Mouse (Mus musculus) cerebellum, adult 2 months (tissue): Measurements from ENCODE around the gene Napa. TPM values are rescaled to one million over a fixed set of nuclear protein-coding genes. Genes with fewer than 3 reads are reported as not detected.

Source experiments
- DNase-seq, 2 experiments: peaks; one replicate each; pipeline ENCODE4 v3.0.0; 2021
- H3K27ac ChIP-seq: fragments of 200-500 bp; 2 replicates; pipeline ENCODE4 v1.5.1; 2012; ENCODE audit warnings: low read length, control low read depth, inconsistent platforms; ENCODE audit not compliant: insufficient read depth
- H3K27me3 ChIP-seq: fragments of 200-500 bp; 2 replicates; pipeline ENCODE4 v1.6.1; 2012; ENCODE audit warnings: inconsistent platforms, mild to moderate bottlenecking, low read length, moderate library complexity; ENCODE audit not compliant: control insufficient read depth, insufficient read depth
- H3K4me1 ChIP-seq: fragments of 200-500 bp; 2 replicates; pipeline ENCODE4 v1.6.1; 2011; ENCODE audit warnings: low read length; ENCODE audit not compliant: control insufficient read depth, insufficient read depth
- H3K4me3 ChIP-seq: fragments of 200-500 bp; replicated peaks from 2 replicates; pipeline ENCODE3; 2011; ENCODE audit warnings: mild to moderate bottlenecking, low read depth, low read length, control low read depth; ENCODE audit not compliant: insufficient read depth
- CTCF ChIP-seq: fragments of 200-500 bp; IDR thresholded peaks from 2 replicates; pipeline ENCODE4 v1.5.1; 2011; ENCODE audit warnings: low read depth, mild to moderate bottlenecking, control low read depth, low read length, moderate library complexity, borderline replicate concordance; ENCODE audit not compliant: insufficient read depth
- POLR2A ChIP-seq: fragments of 200-500 bp; IDR thresholded peaks from 2 replicates; pipeline ENCODE4 v1.6.1; 2011; ENCODE audit warnings: low read length, control low read depth, borderline replicate concordance; ENCODE audit not compliant: insufficient read depth
- WGBS: fragments of 180-500 bp; shearing (Covaris S2); methylation state at CpG from one replicate; pipeline ENCODE4 v1.1.7; 2018; 5-methylcytosine and 5-hydroxymethylcytosine counted together
- polyA plus RNA-seq: library from polyadenylated mRNA; depleted of rRNA; stranded (reverse); fragments of >200 nt; gene quantifications from 2 replicates; pipeline ENCODE4 v1.2.3, GENCODE M21; 2012; rRNA removed

Napa gene
- polyA plus RNA-seq, result 447 and 471 TPM in 2 replicates

DNA sequence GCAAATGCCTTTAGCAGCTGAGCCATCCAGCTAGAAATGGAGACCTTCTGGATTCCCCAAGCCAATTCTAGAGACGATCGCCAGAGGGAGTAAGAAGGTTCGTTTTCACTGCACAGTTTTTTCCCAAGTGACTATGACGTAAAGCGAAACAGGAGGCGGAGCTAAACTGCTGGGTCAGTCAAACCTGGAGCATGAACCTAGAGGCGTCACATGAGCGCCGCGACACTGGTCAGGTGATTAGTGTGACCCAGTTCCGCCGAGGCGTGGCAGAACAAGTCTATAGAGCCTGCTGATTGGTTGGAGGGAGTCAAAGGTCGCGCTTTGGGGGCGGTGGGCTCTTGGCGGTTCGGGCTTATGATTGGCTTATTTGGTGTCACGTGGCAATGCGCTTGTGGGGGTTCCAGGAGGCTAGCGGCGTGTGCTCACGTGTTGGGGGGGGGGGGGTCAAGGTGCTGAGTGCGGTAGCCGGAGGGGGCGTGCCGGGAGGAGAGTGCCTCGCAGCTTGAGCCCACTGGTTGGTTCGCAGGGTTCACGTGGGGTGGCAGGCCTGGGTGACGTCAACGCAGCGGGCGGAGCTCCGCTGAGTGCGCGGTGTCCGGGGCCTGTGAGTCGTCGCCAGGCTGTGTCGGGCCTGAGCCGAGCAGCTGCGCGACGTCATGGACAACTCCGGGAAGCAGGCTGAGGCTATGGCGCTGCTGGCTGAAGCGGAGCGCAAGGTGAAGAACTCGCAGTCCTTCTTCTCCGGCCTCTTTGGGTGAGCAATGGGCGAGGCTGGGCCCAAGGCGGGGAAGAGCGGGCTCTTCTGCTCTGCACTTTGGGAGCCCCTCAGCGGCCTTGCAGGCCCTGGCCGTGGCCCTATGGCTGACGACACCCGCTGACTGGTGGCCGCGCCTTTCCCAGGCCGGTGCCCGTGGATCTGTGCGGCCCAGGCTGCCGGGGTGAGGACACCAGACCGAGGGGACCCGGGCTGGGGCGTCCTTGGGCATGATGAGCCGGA is at the start of gene Napa:
Gene Napa, plus strand, starts transcription at position 438 of the 997 bp plus-strand sequence.
- peak; percentile 96 for TF ChIP-seq POLR2A
- peak; percentile 57; the same call in 1 of the 2 replicates for TF ChIP-seq CTCF
- H3K27me3 ChIP-seq, result no peaks in the 10 kb centered on the region
- H3K4me3 ChIP-seq, result peak within 1 kb of the TSS; percentile 79
- H3K27ac ChIP-seq, result peak within 1 kb of the TSS; percentile 49
- peak; percentile 98 to 100 for DNase-seq
- WGBS, result under 1% methylated on average over 68 of the region's 68 CpGs
- H3K4me1 ChIP-seq, result peaks cover 29% of the 10 kb centered on the region

DNA sequence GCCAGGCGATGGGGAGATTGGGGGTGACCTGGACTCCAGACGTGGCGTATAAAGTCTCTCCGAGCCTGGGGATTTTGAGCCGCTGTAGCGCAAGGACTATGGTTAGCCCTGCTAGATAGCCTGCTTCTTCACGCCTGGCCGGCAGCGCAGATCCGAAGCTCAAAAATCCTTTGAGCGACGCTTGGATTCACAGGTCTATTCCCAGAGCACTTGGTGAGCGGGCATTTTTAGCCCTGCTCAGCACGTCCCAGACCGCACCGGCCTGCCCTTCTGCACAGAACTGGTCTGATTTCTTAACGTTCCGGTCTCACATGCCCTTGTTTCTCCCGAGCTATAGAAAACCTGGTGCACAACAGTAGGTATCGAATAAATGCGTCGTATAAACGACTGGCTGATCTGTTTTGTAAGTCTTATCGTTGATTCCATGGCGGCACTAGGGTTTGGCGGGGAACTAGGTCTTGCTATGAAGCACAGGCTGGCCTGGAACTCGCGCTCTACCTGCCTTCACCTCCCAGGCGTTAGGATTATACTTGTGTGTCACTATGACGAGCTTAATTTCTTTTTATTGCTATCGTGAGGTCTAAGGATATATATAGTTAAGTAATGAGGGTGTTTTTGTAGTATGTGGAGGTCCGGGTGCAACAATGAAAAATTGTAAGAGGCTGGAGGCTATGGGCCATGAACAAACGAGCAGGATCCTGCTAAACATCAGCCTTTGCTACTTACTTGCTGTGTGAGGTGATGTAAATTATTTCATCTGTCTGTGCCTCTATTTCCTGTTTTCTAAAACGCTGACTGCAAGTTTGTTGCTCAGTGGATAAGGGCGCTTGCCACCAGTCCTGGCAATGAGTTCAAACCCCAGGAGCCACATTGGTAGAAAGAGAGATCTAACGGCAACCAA is 49.3 kb upstream of the Napa start:
- TF ChIP-seq CTCF (no peak), POLR2A (no peak)
- whole genome bisulfite sequencing, result 5% methylated on average over 36 of the region's 36 CpGs
- no peaks in the 10 kb centered on the region for H3K27me3 ChIP-seq
- H3K4me3 ChIP-seq, result peak overlapping the region; percentile 77
- H3K4me1 ChIP-seq, result peaks cover 19% of the 10 kb centered on the region; the same call in 1 of the 2 replicates
- peak overlapping the region; percentile 14 for H3K27ac ChIP-seq
- no peak for DNase-seq

DNA sequence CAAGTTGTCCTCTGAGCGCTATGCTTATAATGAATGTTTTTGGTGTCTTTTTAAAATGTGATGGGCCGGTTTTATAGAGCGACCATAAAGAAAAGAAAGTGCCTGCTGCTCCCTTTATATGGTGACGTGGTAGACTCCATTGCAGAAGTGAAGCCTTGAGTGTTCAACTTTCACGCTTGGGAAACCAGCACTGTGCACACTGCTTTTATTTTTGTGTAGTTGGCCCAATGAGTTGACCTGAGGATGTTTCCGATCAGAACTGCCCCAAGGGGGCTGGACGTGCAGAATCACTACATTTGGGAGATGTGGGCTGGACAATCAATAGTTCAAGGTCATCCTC is 48.7 kb upstream of the Napa start:
- 77% methylated on average over 7 of the region's 7 CpGs for WGBS
- DNase-seq, result no peak
- peaks cover 16% of the 10 kb centered on the region; the same call in 1 of the 2 replicates for H3K4me1 ChIP-seq
- H3K27me3 ChIP-seq, result no peaks in the 10 kb centered on the region
- TF ChIP-seq POLR2A, result no peak
- TF ChIP-seq CTCF, result no peak
- H3K27ac ChIP-seq, result no peak overlapping the region
- H3K4me3 ChIP-seq, result peak overlapping the region; percentile 77

GRCm38 (mm10) chr7:16050600-16050999 is 47.7 kb upstream of the Napa start:
- Histone ChIP-seq H3K4me3 (no peak overlapping the region), H3K27ac (no peak overlapping the region), H3K27me3 (no peaks in the 10 kb centered on the region), H3K4me1 (peaks cover 6% of the 10 kb centered on the region; the same call in 1 of the 2 replicates)
- WGBS, result 26% methylated on average over 3 of the region's 3 CpGs
- TF ChIP-seq CTCF (no peak), POLR2A (no peak)
- DNase-seq, result no peak

DNA sequence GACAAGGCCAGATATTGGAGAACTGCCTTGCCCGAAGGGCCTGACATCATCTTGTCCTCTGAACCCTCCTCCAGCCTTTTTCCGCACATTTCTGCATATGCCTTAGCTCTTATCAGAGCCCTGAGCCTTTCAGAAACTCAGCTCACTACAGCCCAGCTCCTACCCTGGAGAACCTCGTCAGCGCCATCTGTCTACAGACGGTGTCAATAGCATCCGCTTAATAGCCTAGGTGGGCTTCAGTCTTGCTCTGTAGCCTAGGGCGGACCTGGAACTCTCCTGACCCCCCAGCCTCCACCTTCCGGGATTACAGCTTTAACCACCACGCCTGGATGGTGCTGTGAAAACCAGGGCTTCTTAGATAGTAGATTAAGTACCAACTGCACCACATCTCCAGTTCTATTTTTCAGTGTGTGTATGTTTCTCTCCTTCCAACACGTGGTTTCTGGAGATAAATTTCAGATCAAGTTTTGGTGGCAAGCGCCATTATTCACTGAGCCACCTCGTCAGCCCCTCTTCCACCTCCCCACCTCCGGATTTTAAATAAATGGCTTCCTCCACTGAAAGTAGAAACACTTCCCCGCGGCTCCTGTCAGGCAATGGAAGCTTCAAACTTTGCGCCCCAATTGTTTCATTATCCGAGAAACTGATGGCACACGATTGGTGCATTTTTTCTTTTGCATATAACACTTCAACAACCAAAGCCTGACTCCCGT is 46.2 kb upstream of the Napa start:
- Histone ChIP-seq H3K27ac (no peak overlapping the region), H3K27me3 (no peaks in the 10 kb centered on the region), H3K4me1 (no peaks in the 10 kb centered on the region; the same call in 1 of the 2 replicates), H3K4me3 (peak overlapping the region; percentile 37)
- peak; percentile 89 for TF ChIP-seq CTCF
- TF ChIP-seq POLR2A, result no peak
- WGBS, result 2% methylated on average over 19 of the region's 19 CpGs
- DNase-seq, result peak; percentile 79 to 82

- WGBS, result under 1% methylated on average over 24 of the region's 24 CpGs
- Histone ChIP-seq H3K27me3 (no peaks in the 10 kb centered on the region), H3K4me1 (no peaks in the 10 kb centered on the region; the same call in 1 of the 2 replicates), H3K27ac (no peak overlapping the region), H3K4me3 (peak overlapping the region; percentile 37)
- TF ChIP-seq POLR2A (0 out of 2 replicates have a peak, but pooled peaks have one; percentile 26), CTCF (no peak)
- DNase-seq, result peak; percentile 85 to 90
Observed at GRCm38 (mm10) chr7:16052684-16053083, 45.6 kb upstream of the Napa start.

DNA sequence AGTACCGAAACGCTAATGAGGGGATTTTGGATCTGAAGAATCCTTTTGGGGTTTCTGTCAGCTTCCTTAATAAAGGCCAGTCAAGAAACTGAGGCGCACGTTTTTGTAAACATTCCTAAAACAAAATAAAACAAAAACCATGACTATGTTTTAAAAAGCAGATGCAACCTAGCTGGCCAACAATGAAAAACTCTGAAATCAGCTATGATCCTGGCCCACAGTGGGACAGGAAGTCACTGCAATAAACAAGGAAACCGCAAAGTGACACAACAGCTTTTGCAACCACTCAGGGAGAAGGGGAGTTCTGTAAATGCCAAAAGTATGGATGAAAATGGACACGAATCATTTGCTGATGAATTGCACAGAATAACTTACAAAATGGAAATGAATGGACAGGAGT is 45.2 kb upstream of the Napa start:
- no peak for DNase-seq
- TF ChIP-seq POLR2A (no peak), CTCF (no peak)
- Histone ChIP-seq H3K4me1 (no peaks in the 10 kb centered on the region; the same call in 1 of the 2 replicates), H3K27me3 (no peaks in the 10 kb centered on the region), H3K27ac (no peak overlapping the region), H3K4me3 (peak overlapping the region; percentile 37)
- 7% methylated on average over 6 of the region's 6 CpGs for WGBS
